Mouse (Mus musculus) ovary, postnatal 36 days (tissue): ENCODE measurements around the gene Phldb1.
"Not testable (repeated sequence)": the region's sequence is repeated elsewhere in the genome, so short reads cannot be mapped to it uniquely, and the experiment has no call there.

Source experiments
- DNase-seq: peaks from one replicate; pipeline ENCODE4 v3.0.0; 2022; ENCODE audit warnings: low spot score, mixed read lengths

Gene Phldb1

GRCm38 (mm10) chr9:44652027-44652426 is 83.0 kb downstream of the Phldb1 start:
- peak; percentile 72 for DNase-seq

- no peak for DNase-seq
Observed at GRCm38 (mm10) chr9:44648881-44649281, 86.1 kb downstream of the Phldb1 start.

GRCm38 (mm10) chr9:44647656-44648055 is 87.3 kb downstream of the Phldb1 start:
- DNase-seq: no peak

- DNase-seq: no peak
Observed at GRCm38 (mm10) chr9:44647026-44647425, 88.0 kb downstream of the Phldb1 start.

GRCm38 (mm10) chr9:44646366-44646765 is 88.6 kb downstream of the Phldb1 start:
- no peak for DNase-seq

- DNase-seq: no peak
Observed at GRCm38 (mm10) chr9:44645924-44646323, 89.1 kb downstream of the Phldb1 start.

GRCm38 (mm10) chr9:44645481-44645880 is 89.5 kb downstream of the Phldb1 start:
- DNase-seq: peak; percentile 37

GRCm38 (mm10) chr9:44644186-44644585 is 90.8 kb downstream of the Phldb1 start:
- no peak for DNase-seq

- DNase-seq: no peak
Observed at GRCm38 (mm10) chr9:44643103-44643502, 91.9 kb downstream of the Phldb1 start.

GRCm38 (mm10) chr9:44641616-44642015 is 93.4 kb downstream of the Phldb1 start:
- no peak for DNase-seq

GRCm38 (mm10) chr9:44640646-44641357 is 94.2 kb downstream of the Phldb1 start:
- DNase-seq: no peak

- DNase-seq: not testable (repeated sequence)
Observed at GRCm38 (mm10) chr9:44640028-44640427, 95.0 kb downstream of the Phldb1 start.

- DNase-seq: peak; percentile 20
Observed at GRCm38 (mm10) chr9:44638726-44639125, 96.3 kb downstream of the Phldb1 start.

GRCm38 (mm10) chr9:44637551-44638169 is 97.3 kb downstream of the Phldb1 start:
- DNase-seq: peak; percentile 22
